Mouse (Mus musculus) stomach, postnatal 0 days (tissue): ENCODE data around the gene Aldh1b1.

Experiments
- CTCF ChIP-seq: IDR thresholded peaks from 2 replicates; pipeline ENCODE4 v1.5.1; 2016; ENCODE audit warnings: antibody characterized with exemption, low read depth, mild to moderate bottlenecking, moderate library complexity
- EP300 ChIP-seq: optimal IDR thresholded peaks from 2 replicates; pipeline ENCODE3; 2016; ENCODE audit warnings: antibody characterized with exemption

- no peak for TF ChIP-seq CTCF
- no peak for TF ChIP-seq EP300
Observed at GRCm38 (mm10) chr4:45831996-45832395, 33.2 kb downstream of the Aldh1b1 start.
